Mouse (Mus musculus) intestine, embryonic 16.5 days (tissue): ENCODE results near the gene Camk2d. TPM values are rescaled to one million over a fixed set of nuclear protein-coding genes. Genes with fewer than 3 reads are reported as not detected.
A peak's percentile ranks its signal among the peaks of the same experiment; 100 is the strongest.

Experiments
- ATAC-seq: fragments of 200-750 bp; cut with Nextera tagmentation; 2 replicates; pipeline ENCODE4 v1.8.0; 2017; ENCODE audit warnings: moderate TSS enrichment, moderate library complexity
- H3K27ac ChIP-seq: fragments of 300-500 bp; sonication (generic); 2 replicates; pipeline ENCODE4 v1.5.1; 2014; ENCODE audit warnings: mild to moderate bottlenecking, low read length
- H3K27me3 ChIP-seq: fragments of 300-500 bp; sonication (generic); replicated peaks from 2 replicates; pipeline ENCODE4 v1.6.1; 2014; ENCODE audit warnings: low read length, control low read depth, mixed read lengths; ENCODE audit not compliant: control insufficient read depth, insufficient read depth
- H3K36me3 ChIP-seq: fragments of 300-500 bp; sonication (generic); 2 replicates; pipeline ENCODE4 v1.6.1; 2014; ENCODE audit warnings: low read length, control low read depth; ENCODE audit not compliant: control insufficient read depth, insufficient read depth
- H3K4me1 ChIP-seq: fragments of 300-500 bp; sonication (generic); 2 replicates; pipeline ENCODE4 v1.6.1; 2014; ENCODE audit warnings: low read length, control low read depth, mixed read lengths; ENCODE audit not compliant: control insufficient read depth, insufficient read depth
- H3K4me2 ChIP-seq: fragments of 300-500 bp; sonication (generic); 2 replicates; pipeline ENCODE4 v1.6.1; 2014; ENCODE audit warnings: low read depth, low read length, control low read depth
- H3K4me3 ChIP-seq: fragments of 300-500 bp; sonication (generic); 2 replicates; pipeline ENCODE4 v1.5.1; 2014; ENCODE audit warnings: mild to moderate bottlenecking, low read length
- H3K9ac ChIP-seq: fragments of 300-500 bp; sonication (generic); 2 replicates; pipeline ENCODE4 v1.6.1; 2014; ENCODE audit warnings: low read depth, low read length
- H3K9me3 ChIP-seq: fragments of 300-500 bp; sonication (generic); 2 replicates; pipeline ENCODE4 v1.6.1; 2016; ENCODE audit warnings: low read length, control low read depth; ENCODE audit not compliant: control insufficient read depth
- WGBS: fragments of 180-500 bp; shearing (Covaris S2); extraction: QIAGEN DNeasy Blood & Tissue Kit; methylation state at CpG from one replicate; pipeline ENCODE4 v1.1.7; 2014; 5-methylcytosine and 5-hydroxymethylcytosine counted together
- polyA plus RNA-seq: library from polyadenylated mRNA; unstranded; fragments of >200 nt; fragmentation: Nextera tagmentation; extraction: Ambion mirVana; gene quantifications from 2 replicates; pipeline ENCODE4 v1.2.1, GENCODE M21; 2015

Camk2d gene
- polyA plus RNA-seq, 1 experiment from 2014 or later, result 37.6 TPM

DNA sequence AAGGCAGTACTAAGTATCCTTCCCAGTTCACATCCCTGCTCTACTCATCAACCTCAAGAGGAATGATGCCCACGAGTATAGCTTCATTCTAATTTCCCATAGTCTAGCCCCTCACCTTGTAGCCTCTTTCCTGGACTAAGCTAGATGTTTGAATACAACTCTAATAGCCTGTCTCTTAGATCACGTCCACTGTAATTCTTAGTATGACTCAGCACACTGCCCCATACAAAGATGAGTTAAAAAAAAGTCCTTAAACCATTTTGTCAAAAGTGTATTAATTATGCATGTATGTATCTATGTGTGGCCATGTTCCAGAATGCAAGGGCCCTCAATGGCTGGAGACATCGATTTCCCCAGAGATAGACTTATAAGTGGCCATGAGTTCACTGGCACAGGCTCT is 164.5 kb downstream of the Camk2d start:
- Histone ChIP-seq H3K4me3 (no peak overlapping the region), H3K9ac (no peak overlapping the region), H3K27me3 (no peaks in the 10 kb centered on the region), H3K4me2 (no peak overlapping the region), H3K27ac (no peak overlapping the region), H3K9me3 (no peaks in the 10 kb centered on the region), H3K4me1 (no peaks in the 10 kb centered on the region), H3K36me3 (no peaks in the 10 kb centered on the region)
- WGBS, result 84% methylated on average over 3 of the region's 3 CpGs
- ATAC-seq, result no peak

DNA sequence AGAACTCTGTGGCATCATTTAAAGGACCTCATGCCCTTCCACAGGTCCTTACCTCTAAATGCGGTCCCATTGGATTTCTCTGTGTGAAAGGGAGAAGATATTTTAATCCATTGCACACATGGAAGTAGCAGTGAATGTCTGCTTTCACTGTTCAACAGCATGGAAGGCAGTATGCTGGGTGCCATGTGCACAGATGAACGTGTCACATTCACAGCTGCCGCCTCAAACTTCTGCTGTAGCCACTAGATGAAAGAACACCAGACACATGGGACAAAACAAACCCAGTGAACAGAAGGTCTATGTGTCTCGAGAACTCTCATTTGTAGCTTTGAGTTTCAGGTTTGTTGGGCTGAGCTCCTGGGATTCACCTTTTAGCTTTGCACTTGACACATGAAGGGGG is 168.6 kb downstream of the Camk2d start:
- H3K4me1 ChIP-seq, result no peaks in the 10 kb centered on the region
- 92% methylated on average over 4 of the region's 4 CpGs for WGBS
- H3K9ac ChIP-seq, result no peak overlapping the region
- no peak for ATAC-seq
- no peak overlapping the region for H3K4me3 ChIP-seq
- H3K9me3 ChIP-seq, result no peaks in the 10 kb centered on the region
- H3K4me2 ChIP-seq, result no peak overlapping the region
- H3K27me3 ChIP-seq, result no peaks in the 10 kb centered on the region
- no peak overlapping the region for H3K27ac ChIP-seq
- H3K36me3 ChIP-seq, result no peaks in the 10 kb centered on the region

DNA sequence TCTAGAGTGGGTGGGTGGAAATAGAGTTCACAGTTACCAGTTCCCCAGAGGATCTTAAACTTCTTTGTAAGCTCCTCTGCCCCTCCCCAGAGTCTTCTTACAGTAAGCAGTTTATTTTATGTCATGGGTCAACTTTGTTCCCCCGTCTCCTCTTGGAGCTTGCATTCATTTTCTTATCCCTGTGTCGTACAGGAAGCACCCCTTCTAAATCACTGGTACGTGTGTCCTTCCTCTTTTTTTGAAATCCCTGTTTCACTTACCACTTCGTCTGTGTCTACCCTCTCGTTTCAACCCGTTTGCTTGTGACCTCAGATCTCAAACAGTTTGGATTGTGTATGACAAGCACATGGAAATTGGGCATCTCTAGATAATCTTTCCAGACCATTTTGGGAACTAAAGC is 174.0 kb downstream of the Camk2d start:
- H3K4me1 ChIP-seq, result no peaks in the 10 kb centered on the region
- H3K36me3 ChIP-seq, result no peaks in the 10 kb centered on the region
- WGBS, result 51% methylated on average over 6 of the region's 6 CpGs
- H3K27me3 ChIP-seq, result no peaks in the 10 kb centered on the region
- H3K27ac ChIP-seq, result no peak overlapping the region
- no peak overlapping the region for H3K9ac ChIP-seq
- ATAC-seq, result no peak
- H3K4me2 ChIP-seq, result no peak overlapping the region
- H3K9me3 ChIP-seq, result no peaks in the 10 kb centered on the region
- H3K4me3 ChIP-seq, result no peak overlapping the region

DNA sequence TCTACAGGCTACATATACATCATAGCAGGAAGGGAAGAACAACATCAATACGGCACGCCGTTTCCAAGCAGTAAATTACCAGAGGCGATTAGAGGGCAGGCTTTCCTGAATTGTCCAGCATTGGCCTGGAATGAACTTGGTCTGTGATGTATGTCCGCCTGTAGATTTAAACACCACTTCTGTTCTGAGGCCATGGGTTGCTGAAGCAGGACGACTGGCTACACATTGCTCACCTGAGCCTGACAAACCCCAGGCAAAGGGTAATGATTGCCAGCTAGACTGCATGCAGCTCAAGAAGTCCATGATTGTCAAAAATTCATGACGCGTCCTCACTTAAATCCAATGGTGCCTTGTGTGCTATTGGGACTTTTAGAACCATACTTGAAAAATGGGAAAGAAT is 174.9 kb downstream of the Camk2d start:
- Histone ChIP-seq H3K4me1 (no peaks in the 10 kb centered on the region), H3K4me3 (no peak overlapping the region), H3K9ac (no peak overlapping the region), H3K4me2 (no peak overlapping the region), H3K9me3 (no peaks in the 10 kb centered on the region), H3K36me3 (no peaks in the 10 kb centered on the region), H3K27ac (no peak overlapping the region), H3K27me3 (no peaks in the 10 kb centered on the region)
- peak; percentile 5; the same call in 1 of the 2 replicates for ATAC-seq
- WGBS, result 64% methylated on average over 8 of the region's 8 CpGs

DNA sequence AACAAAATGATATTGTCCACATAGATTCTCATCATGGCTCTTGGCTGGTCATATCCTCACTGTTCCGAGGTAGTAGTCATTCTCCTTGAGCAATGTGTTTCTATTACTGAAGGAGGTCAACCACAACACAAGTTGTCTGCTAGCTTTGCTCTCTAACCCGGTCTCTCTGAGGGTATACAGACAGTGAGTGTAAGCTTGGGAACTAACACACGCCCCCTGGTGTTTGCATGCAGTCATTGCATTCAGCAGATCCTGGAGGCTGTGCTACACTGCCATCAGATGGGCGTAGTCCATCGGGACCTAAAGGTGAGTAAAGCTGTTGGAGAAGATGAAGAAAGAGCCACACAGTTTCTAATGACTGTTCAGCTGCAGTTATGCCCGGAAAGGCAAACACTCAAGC is 175.4 kb downstream of the Camk2d start:
- Histone ChIP-seq H3K27me3 (no peaks in the 10 kb centered on the region), H3K4me3 (no peak overlapping the region), H3K9ac (no peak overlapping the region), H3K4me1 (no peaks in the 10 kb centered on the region), H3K27ac (no peak overlapping the region), H3K36me3 (no peaks in the 10 kb centered on the region), H3K9me3 (no peaks in the 10 kb centered on the region), H3K4me2 (no peak overlapping the region)
- WGBS, result 19% methylated on average over 6 of the region's 6 CpGs
- ATAC-seq, result peak; percentile 97

DNA sequence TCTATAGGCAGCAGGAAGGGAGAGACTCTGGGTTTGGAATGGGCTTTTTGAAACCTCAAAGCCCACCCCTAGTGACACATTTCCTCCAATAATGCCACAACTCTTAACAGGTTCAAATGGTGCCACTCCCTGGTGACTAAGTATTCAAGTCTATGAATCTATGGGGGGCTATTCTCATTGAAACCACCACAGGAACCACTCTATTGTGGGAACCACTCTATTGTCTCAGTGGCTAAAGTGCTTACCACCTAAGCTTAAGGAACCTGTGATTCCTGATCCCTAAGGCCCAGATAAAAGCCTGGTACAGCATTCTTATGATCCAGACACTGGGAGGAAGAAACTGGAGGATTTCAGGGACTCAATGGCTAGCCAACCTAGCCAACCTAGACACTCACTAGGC is 179.9 kb downstream of the Camk2d start:
- ATAC-seq, result no peak
- H3K4me2 ChIP-seq, result no peak overlapping the region

DNA sequence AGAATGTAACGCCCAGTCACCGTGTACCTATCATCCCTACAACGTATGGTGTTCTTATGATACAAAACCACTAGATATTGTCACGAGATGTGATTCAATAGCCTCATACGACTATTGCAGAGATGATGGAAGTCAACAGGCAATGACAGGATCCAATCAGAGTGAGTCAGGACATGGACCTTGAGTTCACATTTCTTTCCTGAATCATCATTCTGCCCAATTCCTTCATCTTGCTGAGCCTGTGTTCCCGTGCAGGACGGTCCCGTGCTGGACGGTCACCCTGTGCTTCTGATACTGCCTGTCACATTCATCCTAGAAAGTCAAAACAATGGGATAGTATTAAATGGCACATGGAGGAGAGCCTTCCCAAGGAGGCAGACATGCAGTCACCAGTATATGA is 181.0 kb downstream of the Camk2d start:
- Histone ChIP-seq H3K27ac (no peak overlapping the region), H3K4me3 (no peak overlapping the region), H3K27me3 (no peaks in the 10 kb centered on the region), H3K36me3 (no peaks in the 10 kb centered on the region), H3K4me2 (no peak overlapping the region), H3K9me3 (no peaks in the 10 kb centered on the region), H3K9ac (no peak overlapping the region), H3K4me1 (no peaks in the 10 kb centered on the region)
- WGBS, result 94% methylated on average over 9 of the region's 9 CpGs
- ATAC-seq, result no peak

More for the DNA sequence above, 179.9 kb downstream of the Camk2d start:
- no peak overlapping the region for H3K9ac ChIP-seq
- H3K36me3 ChIP-seq, result no peaks in the 10 kb centered on the region
- no peaks in the 10 kb centered on the region for H3K9me3 ChIP-seq
- no peak overlapping the region for H3K4me3 ChIP-seq
- H3K4me1 ChIP-seq, result no peaks in the 10 kb centered on the region
- no peaks in the 10 kb centered on the region for H3K27me3 ChIP-seq
- H3K27ac ChIP-seq, result no peak overlapping the region

DNA sequence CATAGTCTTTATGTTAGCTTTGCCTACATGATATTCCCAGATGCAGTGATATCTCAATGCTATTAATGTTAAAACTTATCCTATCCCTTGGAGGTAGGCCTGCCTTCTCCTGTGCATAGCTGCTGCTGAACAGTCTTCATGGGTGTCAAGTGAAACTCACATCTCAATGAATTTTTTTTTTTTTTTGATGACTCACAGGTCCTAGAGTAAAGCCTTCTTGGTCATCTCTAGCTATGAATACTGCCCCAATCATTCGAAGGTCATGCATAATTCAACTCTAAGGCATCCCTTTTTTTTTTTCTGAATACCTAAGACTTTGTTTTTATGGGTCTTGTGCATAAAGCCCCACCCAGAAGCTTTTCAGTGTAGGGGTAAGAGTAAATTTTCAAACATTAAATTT is 181.8 kb downstream of the Camk2d start:
- no peaks in the 10 kb centered on the region for H3K9me3 ChIP-seq
- no peak overlapping the region for H3K4me2 ChIP-seq
- H3K4me3 ChIP-seq, result no peak overlapping the region
- no peaks in the 10 kb centered on the region for H3K27me3 ChIP-seq
- H3K9ac ChIP-seq, result no peak overlapping the region
- no peaks in the 10 kb centered on the region for H3K36me3 ChIP-seq
- no peaks in the 10 kb centered on the region for H3K4me1 ChIP-seq
- 95% methylated on average over 1 of the region's 1 CpGs for WGBS
- ATAC-seq, result no peak
- no peak overlapping the region for H3K27ac ChIP-seq

DNA sequence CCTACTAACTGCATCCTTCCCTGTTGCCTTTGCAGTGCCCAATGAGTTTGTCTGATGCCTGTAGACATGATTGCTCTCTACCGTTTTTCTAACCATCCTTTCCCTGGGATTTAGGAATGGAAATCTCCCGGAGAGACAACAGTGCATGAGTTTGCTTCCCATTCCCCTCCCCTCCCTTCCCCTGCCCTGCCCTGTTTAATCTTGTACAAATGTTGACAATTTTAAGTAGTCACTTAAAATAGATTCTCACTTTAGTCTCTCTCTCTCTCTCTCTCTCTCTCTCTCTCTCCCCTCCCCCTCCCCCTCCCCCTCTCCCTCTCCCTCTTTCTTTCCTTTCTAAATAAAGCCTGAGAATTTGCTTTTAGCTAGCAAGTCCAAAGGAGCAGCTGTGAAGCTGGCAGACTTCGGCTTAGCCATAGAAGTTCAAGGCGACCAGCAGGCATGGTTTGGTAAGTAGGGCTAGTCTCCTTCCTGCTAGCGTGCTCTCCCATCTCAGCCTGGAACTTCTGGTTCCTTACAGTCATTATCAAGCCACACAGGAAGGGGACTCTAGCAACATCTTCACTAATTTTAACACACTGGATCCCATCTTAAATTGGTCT is 184.0 kb downstream of the Camk2d start:
- H3K9ac ChIP-seq, result no peak overlapping the region
- no peak overlapping the region for H3K27ac ChIP-seq
- H3K4me1 ChIP-seq, result no peaks in the 10 kb centered on the region
- no peaks in the 10 kb centered on the region for H3K27me3 ChIP-seq
- H3K4me2 ChIP-seq, result no peak overlapping the region
- no peaks in the 10 kb centered on the region for H3K36me3 ChIP-seq
- no peak for ATAC-seq
- 51% methylated on average over 5 of the region's 5 CpGs for WGBS
- no peak overlapping the region for H3K4me3 ChIP-seq
- H3K9me3 ChIP-seq, result no peaks in the 10 kb centered on the region
